Mouse (Mus musculus) brain, embryonic 14.5 days (tissue): ENCODE measurements at regions not wholly inside any gene's neighbourhood (a gene's known extent, or its start where the extent isn't known, plus 50 kb on each side); places are given as distances from the start of the nearest gene placed in this dataset.

Experiments used
- DNase-seq: peaks from one replicate; pipeline ENCODE4 v3.0.0-alpha.2; 2011; ENCODE audit warnings: low read depth
- CTCF ChIP-seq: fragments of 200-500 bp; IDR thresholded peaks from 2 replicates; pipeline ENCODE4 v1.5.1; 2012; ENCODE audit warnings: inconsistent platforms, mild to moderate bottlenecking, moderate library complexity, borderline replicate concordance; ENCODE audit not compliant: insufficient read depth, insufficient read length; ENCODE audit errors: extremely low read depth
- POLR2A ChIP-seq: fragments of 200-500 bp; IDR thresholded peaks from 2 replicates; pipeline ENCODE4 v1.6.1; 2012; ENCODE audit warnings: mild to moderate bottlenecking, inconsistent platforms, borderline replicate concordance; ENCODE audit not compliant: poor library complexity, insufficient read depth, insufficient read length, severe bottlenecking; ENCODE audit errors: extremely low read depth

DNA sequence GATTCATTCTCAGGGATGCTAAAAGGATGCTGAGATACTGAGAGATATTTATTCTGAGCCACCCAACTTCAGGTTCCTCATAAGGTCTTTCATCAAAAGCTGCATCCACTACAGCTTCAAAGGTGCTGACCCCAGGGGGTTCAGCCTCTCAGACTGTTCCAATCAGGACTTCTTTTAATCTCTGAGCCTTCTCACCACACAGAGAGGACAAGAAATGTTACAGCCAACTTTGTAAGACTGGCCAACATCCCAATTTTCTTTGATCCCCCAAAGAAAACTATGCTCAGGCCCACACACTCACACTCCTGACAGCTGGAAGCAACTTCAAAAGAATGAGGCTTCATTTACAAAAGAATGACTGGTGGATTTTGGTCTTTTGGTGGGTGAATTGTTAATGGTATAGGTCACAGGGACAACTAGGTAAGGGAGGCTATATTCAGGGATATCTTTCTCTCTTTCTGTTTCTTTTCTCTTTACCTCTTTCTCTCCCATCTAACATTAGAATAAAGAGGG is 328.2 kb downstream of the Snca start:
- DNase-seq: peak; percentile 9
- TF ChIP-seq CTCF: no peak
- TF ChIP-seq POLR2A: no peak
